Mouse (Mus musculus): ENCODE data around the gene Zfp850. TPM values are rescaled to one million over a fixed set of nuclear protein-coding genes. Genes with fewer than 3 reads are reported as not detected.
"Not testable (repeated sequence)": the region's sequence is repeated elsewhere in the genome, so short reads cannot be mapped to it uniquely, and the experiment has no call there.

Gene Zfp850
- under 1 TPM; 0.79 to 0.86 TPM for total RNA-seq (2021)

GRCm38 (mm10) chr7:28013549-28014444, at the start of gene Zfp850:
Gene Zfp850 (minus strand): TSS chr7:28014115.
- DNase-seq: peak; percentile 75 to 76
- intact Hi-C loops (cut with DNase I): no loop called here

GRCm38 (mm10) chr7:28059972-28060371, 46.1 kb upstream of the Zfp850 start:
- intact Hi-C loops (cut with DNase I): loop anchor here (10.0 kb wide), 1 partner anchor 245 kb away; the partner anchor contains the start of gene Dll3
- no peak for DNase-seq

- intact Hi-C loops (cut with DNase I): loop anchor here (5.0 to 10.0 kb wide), 2 partner anchors 94 to 252 kb away; partner anchors contain the start of gene Dll3
These were observed 39.4 kb upstream of the Zfp850 start for GRCm38 (mm10) chr7:28053046-28053930.

GRCm38 (mm10) chr7:28050584-28050983, 36.7 kb upstream of the Zfp850 start:
- DNase-seq: no peak
- intact Hi-C loops (cut with DNase I): loop anchor here (2.0 to 10.0 kb wide), 4 partner anchors 97 to 254 kb away; partner anchors contain the start of genes Dll3 and Fbl

More at GRCm38 (mm10) chr7:28053046-28053930, 39.4 kb upstream of the Zfp850 start:
- no peak for DNase-seq

- intact Hi-C loops (cut with DNase I): loop anchor here (2.0 to 10.0 kb wide), 5 partner anchors 67 to 255 kb away; partner anchors contain the start of genes Dll3 and Fbl
- DNase-seq: peak; percentile 95 to 96
These were observed 35.8 kb upstream of the Zfp850 start, which contains the start of gene Psmc4 for GRCm38 (mm10) chr7:28049476-28050409. Gene Psmc4 (minus strand): TSS chr7:28050101.

- intact Hi-C loops (cut with DNase I): no loop called here
- DNase-seq: no peak
These were observed 30.6 kb upstream of the Zfp850 start for GRCm38 (mm10) chr7:28044524-28044923.

DNA sequence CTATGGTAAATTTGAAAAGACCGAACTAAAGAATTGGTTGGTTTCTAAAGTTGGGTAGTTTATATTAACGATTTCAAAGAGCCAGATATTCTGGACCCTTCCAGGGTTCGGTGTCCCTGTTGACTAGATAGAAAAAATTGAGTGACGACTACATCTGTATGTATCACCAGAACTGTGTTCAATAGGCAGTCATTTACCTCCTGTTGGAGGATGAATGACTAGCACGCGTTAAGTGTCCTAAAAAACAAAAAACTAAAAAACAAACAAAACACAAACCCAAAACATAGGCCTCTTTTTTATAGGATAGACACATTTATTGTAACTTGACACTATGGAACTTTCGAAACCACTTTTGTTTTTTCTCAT, 513 bp upstream of the Zfp850 start:
- DNase-seq: no peak
- intact Hi-C loops (cut with DNase I): no loop called here

GRCm38 (mm10) chr7:28010271-28010670, 3.6 kb downstream of the Zfp850 start:
- intact Hi-C loops (cut with DNase I): no loop called here

GRCm38 (mm10) chr7:27982197-27982596, 31.7 kb downstream of the Zfp850 start:
- intact Hi-C loops (cut with DNase I): loop anchor here (2.0 kb wide), 1 partner anchor 67 kb away; no protein-coding TSS in a partner anchor
- DNase-seq: no peak

More at GRCm38 (mm10) chr7:28010271-28010670, 3.6 kb downstream of the Zfp850 start:
- DNase-seq: no peak

DNA sequence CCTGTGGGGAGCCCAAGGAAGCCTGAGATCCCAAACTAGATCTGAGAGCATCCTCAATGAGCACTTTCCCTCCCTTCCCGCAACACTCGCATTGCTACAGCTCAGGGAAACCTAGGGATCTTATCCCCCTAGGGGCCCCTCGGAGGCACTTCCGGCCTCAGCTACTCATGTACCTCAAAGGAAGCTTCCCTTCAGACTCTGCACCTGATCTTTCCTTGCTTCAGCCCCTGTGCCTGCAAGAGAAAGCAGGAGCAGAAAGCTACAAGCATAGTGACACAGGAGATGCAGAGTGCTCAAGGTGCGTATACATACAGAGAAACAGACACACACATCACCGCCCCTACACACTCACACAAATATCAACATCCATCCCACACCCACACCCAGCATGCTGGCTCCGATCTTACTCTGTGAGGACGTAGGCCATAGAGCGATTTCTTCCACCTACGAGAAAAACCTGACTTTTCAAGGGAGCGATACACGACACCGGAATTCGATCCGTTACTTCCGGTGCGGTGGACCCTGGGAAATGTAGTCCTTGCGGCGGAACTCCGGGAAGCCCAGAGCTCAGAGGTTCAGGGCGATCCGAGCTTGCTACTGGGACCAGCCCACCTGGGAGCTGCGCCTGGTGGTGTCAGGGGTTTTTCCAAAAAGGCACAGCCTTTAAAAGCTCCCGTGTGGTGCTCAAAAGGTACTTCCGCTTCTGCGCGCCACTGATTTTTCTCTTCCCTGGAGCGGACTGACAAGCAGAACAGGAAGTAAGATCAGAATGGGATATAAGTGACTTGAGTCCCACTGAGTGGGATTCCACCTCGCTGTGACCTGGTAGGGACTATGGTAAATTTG, 35.0 kb downstream of the Zfp850 start, which contains the start of gene Zfp780b:
Gene Zfp780b, minus strand, starts transcription at position 489 of the 846 bp plus-strand sequence.
- intact Hi-C loops (cut with DNase I): loop anchor here (5.0 kb wide), 1 partner anchor 177 kb away; no protein-coding TSS in a partner anchor
- DNase-seq: peak; percentile 80 to 83

- intact Hi-C loops (cut with DNase I); DNase-seq: not testable (repeated sequence)
These were observed 64.5 kb downstream of the Zfp850 start for GRCm38 (mm10) chr7:27949451-27949850.

- intact Hi-C loops (cut with DNase I): loop anchor here (2.0 kb wide), 1 partner anchor 215 kb away; no protein-coding TSS in a partner anchor
- peak in 1 of 2 experiments; percentile 24 for DNase-seq
These were observed 72.0 kb downstream of the Zfp850 start for GRCm38 (mm10) chr7:27941869-27942268.

Other genes with a start within 250 kb of the Zfp850 start
- gene Zfp626, start 206.9 kb downstream of the Zfp850 start, total RNA-seq (2021): 1 to 10 TPM; 4.4 to 4.9 TPM
- gene Zfp59, start 175.5 kb downstream of the Zfp850 start, total RNA-seq (2021): 1 to 10 TPM; 2.4 to 2.7 TPM
- gene Zfp607a, start 156.6 kb downstream of the Zfp850 start, total RNA-seq (2021): 1 to 10 TPM; 3.3 to 3.9 TPM
- 1 to 10 TPM; 4.4 to 5.3 TPM for gene Zfp974, start 84.7 kb downstream of the Zfp850 start, total RNA-seq (2021)
- 1 to 10 TPM; 7.1 to 7.9 TPM for gene Zfp780b, start 34.9 kb downstream of the Zfp850 start, total RNA-seq (2021)
- gene Psmc4, start 36.0 kb upstream of the Zfp850 start, total RNA-seq (2021): 10 to 100 TPM; 88.9 to 91.6 TPM
- gene Fcgbp, start 57.1 kb upstream of the Zfp850 start, total RNA-seq (2021): not detected
- gene 9530053A07Rik, start 115.4 kb upstream of the Zfp850 start, total RNA-seq (2021): not detected
- gene Fbl, start 155.6 kb upstream of the Zfp850 start, total RNA-seq (2021): 10 to 100 TPM; 32.0 to 33.5 TPM
- 10 to 100 TPM; 31.2 to 34.2 TPM for gene Dyrk1b, start 165.4 kb upstream of the Zfp850 start, total RNA-seq (2021)

Data from heart, postnatal 36 days (tissue).